Mouse (Mus musculus) spleen, adult 12 weeks (tissue): ENCODE results near the gene Ece2.
"Not testable (repeated sequence)": the region's sequence is repeated elsewhere in the genome, so short reads cannot be mapped to it uniquely, and the experiment has no call there.

Experiments used
- DNase-seq: peaks from one replicate; pipeline ENCODE4 v3.0.0; 2022; ENCODE audit warnings: low spot score

Ece2 gene

GRCm38 (mm10) chr16:20621991-20622685 is 7.5 kb upstream of the Ece2 start:
- peak; percentile 11 for DNase-seq

DNA sequence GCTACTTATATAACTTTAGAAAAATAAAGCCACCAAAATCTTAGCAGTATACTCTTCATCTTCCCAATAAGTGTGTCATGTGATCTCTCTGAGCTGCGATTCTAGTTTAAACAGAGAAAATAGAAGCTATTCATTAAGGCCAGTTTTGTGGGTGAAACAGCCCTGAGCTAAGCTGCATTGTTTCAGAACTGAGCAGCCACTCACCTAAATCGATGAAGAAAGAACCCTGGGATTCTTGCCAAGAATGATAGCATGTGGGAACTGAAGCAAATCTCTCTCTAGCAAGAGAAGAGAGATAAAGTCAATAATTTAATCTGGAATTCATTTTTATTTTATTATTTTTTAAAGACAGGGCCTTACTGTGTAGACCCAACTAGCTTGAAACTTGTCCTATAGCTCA is 6.4 kb upstream of the Ece2 start:
- no peak for DNase-seq

DNA sequence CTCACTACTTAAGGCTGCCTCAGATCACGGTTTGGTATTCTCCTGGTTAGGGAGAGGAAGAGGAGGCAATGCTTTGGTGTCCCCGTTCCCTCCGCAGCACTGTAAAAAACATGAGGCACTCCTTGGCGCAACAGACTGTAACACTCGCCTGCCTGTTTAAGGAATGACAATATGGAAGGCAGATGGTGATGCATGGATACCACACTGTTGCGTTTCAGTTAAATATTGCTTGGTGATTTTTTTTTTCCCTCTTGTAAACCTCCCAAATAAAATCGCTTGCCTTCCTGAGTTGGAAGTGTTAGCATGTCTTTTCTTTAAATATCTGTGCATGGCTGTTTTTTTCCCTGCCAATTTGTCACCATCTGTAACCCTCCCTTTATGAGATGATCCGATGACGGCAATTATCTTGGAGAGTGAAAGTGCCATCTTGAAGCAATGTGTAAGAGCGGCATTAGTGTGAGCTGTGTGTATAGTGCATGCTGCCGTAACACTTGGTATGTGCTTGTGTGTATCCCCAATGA is 697 bp upstream of the Ece2 start:
- no peak for DNase-seq

- DNase-seq, result no peak
Observed at GRCm38 (mm10) chr16:20637410-20637809, 7.8 kb downstream of the Ece2 start.

GRCm38 (mm10) chr16:20638367-20638766 is 8.7 kb downstream of the Ece2 start:
- DNase-seq, result no peak

DNA sequence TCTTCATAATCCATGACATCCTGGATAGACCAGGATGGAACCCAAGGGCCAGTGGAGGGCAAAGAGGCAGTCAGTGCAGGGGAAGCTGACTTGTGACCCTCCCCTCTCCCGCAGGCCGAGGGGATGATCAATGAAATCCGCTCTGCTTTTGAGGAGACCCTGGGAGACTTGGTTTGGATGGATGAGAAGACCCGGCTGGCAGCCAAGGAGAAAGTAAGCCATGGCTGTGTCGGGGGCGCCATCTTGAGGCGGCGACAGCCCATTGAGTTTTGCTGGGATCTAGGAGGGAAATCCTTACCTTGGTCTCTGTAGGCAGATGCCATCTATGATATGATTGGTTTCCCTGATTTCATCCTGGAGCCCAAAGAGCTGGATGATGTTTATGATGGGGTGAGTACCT is 12.5 kb downstream of the Ece2 start:
- DNase-seq, result peak; percentile 14

DNA sequence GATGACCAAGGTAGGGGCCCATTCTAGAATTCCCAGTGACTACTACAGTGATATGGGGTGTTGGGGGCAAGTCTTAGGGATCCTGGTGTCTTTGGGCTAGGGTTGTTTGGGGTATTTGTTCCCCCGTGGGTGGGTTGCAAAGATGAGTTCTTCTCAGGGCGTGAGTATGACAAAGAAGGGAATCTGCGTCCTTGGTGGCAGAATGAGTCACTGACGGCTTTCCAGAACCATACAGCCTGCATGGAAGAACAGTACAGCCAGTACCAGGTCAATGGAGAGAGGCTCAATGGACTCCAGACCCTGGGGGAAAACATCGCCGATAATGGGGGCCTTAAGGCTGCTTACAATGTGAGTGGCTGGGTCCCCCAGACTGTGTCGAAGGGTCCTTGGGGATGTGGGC is 14.3 kb downstream of the Ece2 start:
- no peak for DNase-seq

GRCm38 (mm10) chr16:20651076-20651946 is 21.7 kb downstream of the Ece2 start, which contains the start of gene Psmd2:
Psmd2 (plus strand) TSS chr16:20651652.
- DNase-seq, result peak; percentile 95

DNA sequence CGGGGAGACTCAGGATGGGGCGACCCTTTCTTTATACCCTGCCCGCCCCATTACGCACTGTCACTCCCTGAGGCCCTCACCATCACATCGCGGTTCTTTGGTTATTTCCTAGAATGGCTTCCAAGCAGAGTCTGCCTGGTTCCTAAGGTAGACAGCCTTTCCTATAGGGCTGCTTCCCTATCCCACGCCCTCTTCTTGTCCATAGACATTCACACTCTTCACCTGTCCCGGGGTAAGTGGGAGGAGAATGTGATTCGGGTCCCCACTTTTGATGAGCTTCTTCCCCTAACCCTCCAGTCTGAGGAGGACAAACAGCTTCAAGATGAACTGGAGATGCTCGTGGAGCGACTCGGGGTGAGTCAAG is 22.3 kb downstream of the Ece2 start:
- DNase-seq, result no peak

GRCm38 (mm10) chr16:20653315-20653714 is 23.7 kb downstream of the Ece2 start:
- no peak for DNase-seq

DNA sequence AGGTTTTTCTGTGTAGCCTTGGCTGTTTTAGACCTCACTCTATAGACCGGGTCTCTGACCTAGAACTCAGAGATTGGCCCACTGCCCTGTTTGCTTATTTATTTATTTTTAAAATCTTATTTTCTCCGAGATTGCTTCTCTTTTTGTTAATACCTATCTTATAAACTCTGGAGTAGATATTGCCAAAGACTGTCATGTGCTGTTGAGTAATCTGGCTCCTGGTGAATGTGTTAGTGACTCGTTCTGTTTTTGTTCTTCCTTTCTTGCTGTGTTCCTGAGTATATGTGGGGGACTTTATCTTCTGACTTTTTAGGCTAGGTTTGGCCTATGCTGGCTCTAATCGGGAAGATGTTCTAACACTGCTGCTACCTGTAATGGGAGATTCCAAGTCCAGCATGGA is 28.0 kb downstream of the Ece2 start:
- no peak for DNase-seq

GRCm38 (mm10) chr16:20668013-20668412 is 38.4 kb downstream of the Ece2 start, which contains the start of gene Eif4g1:
Eif4g1 (plus strand) TSS chr16:20668313.
- not testable (repeated sequence) for DNase-seq

DNA sequence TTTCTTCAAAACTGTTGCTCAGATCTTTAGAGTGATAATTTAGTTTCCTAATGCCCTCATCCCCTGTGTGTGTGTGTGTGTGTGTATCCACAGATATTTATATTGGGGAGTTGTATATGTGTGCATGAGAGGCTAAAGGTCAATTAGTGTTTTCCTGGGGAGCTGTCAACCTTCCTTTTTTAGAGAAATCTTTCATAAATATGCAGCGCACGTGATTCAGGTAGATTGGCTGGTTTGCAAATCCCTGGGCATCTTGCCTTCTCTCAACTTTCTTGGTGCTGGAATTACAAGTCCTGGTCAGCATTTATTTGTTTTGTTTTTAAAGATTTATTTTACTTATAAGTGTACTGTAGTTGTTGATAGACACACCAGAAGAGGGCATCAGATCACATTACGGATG is 40.7 kb downstream of the Ece2 start:
- no peak for DNase-seq

- no peak for DNase-seq
Observed at GRCm38 (mm10) chr16:20671886-20672285, 42.3 kb downstream of the Ece2 start.

DNA sequence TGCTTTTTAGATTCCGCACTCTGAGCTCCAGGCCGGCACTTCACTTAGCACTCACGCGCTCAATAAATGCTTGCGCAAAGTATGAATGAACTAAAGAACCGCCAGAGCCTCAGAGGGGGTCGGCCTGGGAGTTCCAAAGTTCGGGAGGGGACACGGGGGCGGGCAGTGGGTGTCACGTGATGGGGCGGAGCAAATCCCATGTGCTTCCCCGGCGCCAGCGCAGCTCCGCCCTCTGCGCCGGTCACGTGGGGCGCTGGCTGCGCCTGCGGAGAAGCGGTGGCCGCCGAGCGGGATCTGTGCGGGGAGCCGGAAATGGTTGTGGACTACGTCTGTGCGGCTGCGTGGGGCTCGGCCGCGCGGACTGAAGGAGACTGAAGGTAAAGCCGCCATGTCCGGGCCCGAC is 42.9 kb downstream of the Ece2 start:
- peak; percentile 89 for DNase-seq

GRCm38 (mm10) chr16:20672965-20673705 is 43.5 kb downstream of the Ece2 start:
- DNase-seq, result no peak

- DNase-seq, result peak; percentile 51
Observed at GRCm38 (mm10) chr16:20673706-20674303, 44.2 kb downstream of the Ece2 start.

GRCm38 (mm10) chr16:20675213-20675612 is 45.6 kb downstream of the Ece2 start:
- no peak for DNase-seq

GRCm38 (mm10) chr16:20676702-20677101 is 47.1 kb downstream of the Ece2 start:
- DNase-seq, result no peak

- DNase-seq, result no peak
Observed at GRCm38 (mm10) chr16:20677380-20677779, 47.8 kb downstream of the Ece2 start.

- peak; percentile 84 for DNase-seq
Observed at GRCm38 (mm10) chr16:20677974-20678675, 48.5 kb downstream of the Ece2 start.
